Mouse (Mus musculus): Measurements from ENCODE around the gene Timm9. TPM values are rescaled to one million over a fixed set of nuclear protein-coding genes. Genes with fewer than 3 reads are reported as not detected.

Gene Timm9
- total RNA-seq, 1 experiment = 42.0 TPM

- in situ Hi-C loops (cut with MboI; ENCODE audit: low sequenced_read_pairs in 2 of 2, unreplicated experiment in 2 of 2) = no loop called here
- no peak for DNase-seq (ENCODE audit: low read depth, low spot score)
- H3K36me3 ChIP-seq (ENCODE audit: control insufficient read depth, insufficient read depth, low read length, poor library complexity, severe bottlenecking) = peaks cover 15% of the 10 kb centered on the region; the same call in 1 of the 2 replicates
- no peak overlapping the region for H3K4me3 ChIP-seq (ENCODE audit: insufficient read depth in 1 of 2, low read depth in 1 of 2, low read length in 2 of 2, poor library complexity in 1 of 2, severe bottlenecking in 1 of 2)
- H3K27ac ChIP-seq (ENCODE audit: insufficient read depth, low read depth, low read length, poor library complexity, severe bottlenecking) = no peak overlapping the region
- no peaks in the 10 kb centered on the region for H3K4me1 ChIP-seq (ENCODE audit: control insufficient read depth in 2 of 2, insufficient read depth in 2 of 2, low read length in 2 of 2, poor library complexity in 1 of 2)
- no peak overlapping the region for H3K9ac ChIP-seq (ENCODE audit: insufficient read depth, low read depth, low read length, poor library complexity, severe bottlenecking)
- H3K9me3 ChIP-seq (ENCODE audit: control insufficient read depth, insufficient read depth, low read depth, low read length) = no peaks in the 10 kb centered on the region
- TF ChIP-seq CHD2 (IDR thresholded peaks at IDR 0.05; ENCODE audit: low read depth, low read length) (no peak), ZNF384 (IDR thresholded peaks at IDR 0.05; ENCODE audit: low read depth, low read length) (no peak), MAFK (IDR thresholded peaks at IDR 0.05; ENCODE audit: insufficient read depth, low read depth, low read length) (no peak)
Observed at GRCm38 (mm10) chr12:71122731-71123130, 13.8 kb downstream of the Timm9 start.

GRCm38 (mm10) chr12:71116411-71116810 is 20.1 kb downstream of the Timm9 start:
- in situ Hi-C loops (cut with MboI; ENCODE audit: low sequenced_read_pairs in 2 of 2, unreplicated experiment in 2 of 2) = no loop called here
- TF ChIP-seq ZNF384 (IDR thresholded peaks at IDR 0.05; ENCODE audit: low read depth, low read length) (no peak), CHD2 (IDR thresholded peaks at IDR 0.05; ENCODE audit: low read depth, low read length) (no peak), HCFC1 (IDR thresholded peaks at IDR 0.05; ENCODE audit: borderline replicate concordance, insufficient read depth, low read length) (no peak), MAFK (IDR thresholded peaks at IDR 0.05; ENCODE audit: insufficient read depth, low read depth, low read length) (no peak), ZC3H11A (IDR thresholded peaks at IDR 0.05; ENCODE audit: borderline replicate concordance, low read depth, low read length) (no peak)
- no peaks in the 10 kb centered on the region for H3K36me3 ChIP-seq (ENCODE audit: control insufficient read depth, insufficient read depth, low read length, poor library complexity, severe bottlenecking)
- no peaks in the 10 kb centered on the region for H3K4me1 ChIP-seq (ENCODE audit: control insufficient read depth in 2 of 2, insufficient read depth in 2 of 2, low read length in 2 of 2, poor library complexity in 1 of 2)
- no peak overlapping the region for H3K9ac ChIP-seq (ENCODE audit: insufficient read depth, low read depth, low read length, poor library complexity, severe bottlenecking)
- no peak overlapping the region for H3K4me3 ChIP-seq (ENCODE audit: insufficient read depth in 1 of 2, low read depth in 1 of 2, low read length in 2 of 2, poor library complexity in 1 of 2, severe bottlenecking in 1 of 2)
- H3K9me3 ChIP-seq (ENCODE audit: control insufficient read depth, insufficient read depth, low read depth, low read length) = no peaks in the 10 kb centered on the region
- H3K27ac ChIP-seq (ENCODE audit: insufficient read depth, low read depth, low read length, poor library complexity, severe bottlenecking) = no peak overlapping the region
- no peak for DNase-seq (ENCODE audit: low read depth, low spot score)

GRCm38 (mm10) chr12:71113675-71114288 is 22.7 kb downstream of the Timm9 start:
- DNase-seq (ENCODE audit: low read depth, low spot score) = no peak
- no peak overlapping the region for H3K4me3 ChIP-seq (ENCODE audit: insufficient read depth in 1 of 2, low read depth in 1 of 2, low read length in 2 of 2, poor library complexity in 1 of 2, severe bottlenecking in 1 of 2)
- H3K36me3 ChIP-seq (ENCODE audit: control insufficient read depth, insufficient read depth, low read length, poor library complexity, severe bottlenecking) = no peaks in the 10 kb centered on the region
- in situ Hi-C loops (cut with MboI; ENCODE audit: low sequenced_read_pairs in 2 of 2, unreplicated experiment in 2 of 2) = no loop called here
- TF ChIP-seq MAFK (IDR thresholded peaks at IDR 0.05; ENCODE audit: insufficient read depth, low read depth, low read length) (no peak), HCFC1 (IDR thresholded peaks at IDR 0.05; ENCODE audit: borderline replicate concordance, insufficient read depth, low read length) (no peak), CHD2 (IDR thresholded peaks at IDR 0.05; ENCODE audit: low read depth, low read length) (no peak), ZC3H11A (IDR thresholded peaks at IDR 0.05; ENCODE audit: borderline replicate concordance, low read depth, low read length) (no peak), ZNF384 (IDR thresholded peaks at IDR 0.05; ENCODE audit: low read depth, low read length) (no peak)
- no peaks in the 10 kb centered on the region for H3K9me3 ChIP-seq (ENCODE audit: control insufficient read depth, insufficient read depth, low read depth, low read length)
- H3K27ac ChIP-seq (ENCODE audit: insufficient read depth, low read depth, low read length, poor library complexity, severe bottlenecking) = no peak overlapping the region
- no peaks in the 10 kb centered on the region for H3K4me1 ChIP-seq (ENCODE audit: control insufficient read depth in 2 of 2, insufficient read depth in 2 of 2, low read length in 2 of 2, poor library complexity in 1 of 2)
- no peak overlapping the region for H3K9ac ChIP-seq (ENCODE audit: insufficient read depth, low read depth, low read length, poor library complexity, severe bottlenecking)

DNA sequence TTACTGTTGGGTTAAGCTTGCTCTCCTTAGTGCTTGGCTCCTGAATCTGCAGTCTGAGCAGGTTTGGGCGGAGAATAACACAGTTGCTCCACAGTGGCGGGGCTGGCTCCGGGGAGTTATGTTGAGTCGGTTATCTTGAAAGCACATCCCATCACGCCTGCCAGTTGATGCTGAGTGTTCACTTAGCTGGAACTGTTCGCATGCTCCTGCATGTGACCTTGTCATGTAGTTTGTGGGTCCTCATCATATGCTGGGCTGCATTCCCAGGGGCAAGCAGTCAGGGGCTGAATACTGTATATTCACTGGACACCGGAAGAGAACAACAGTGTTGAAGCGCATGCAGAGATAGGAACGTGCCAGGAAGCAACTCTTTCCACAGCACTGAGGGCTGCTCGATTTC is 23.4 kb downstream of the Timm9 start:
- DNase-seq (ENCODE audit: low read depth, low spot score) = no peak
- H3K4me1 ChIP-seq (ENCODE audit: control insufficient read depth in 2 of 2, insufficient read depth in 2 of 2, low read length in 2 of 2, poor library complexity in 1 of 2) = no peaks in the 10 kb centered on the region
- no peak overlapping the region for H3K27ac ChIP-seq (ENCODE audit: insufficient read depth, low read depth, low read length, poor library complexity, severe bottlenecking)
- H3K9ac ChIP-seq (ENCODE audit: insufficient read depth, low read depth, low read length, poor library complexity, severe bottlenecking) = no peak overlapping the region
- H3K36me3 ChIP-seq (ENCODE audit: control insufficient read depth, insufficient read depth, low read length, poor library complexity, severe bottlenecking) = no peaks in the 10 kb centered on the region
- TF ChIP-seq ZNF384 (IDR thresholded peaks at IDR 0.05; ENCODE audit: low read depth, low read length) (no peak), ZC3H11A (IDR thresholded peaks at IDR 0.05; ENCODE audit: borderline replicate concordance, low read depth, low read length) (no peak), CHD2 (IDR thresholded peaks at IDR 0.05; ENCODE audit: low read depth, low read length) (no peak), HCFC1 (IDR thresholded peaks at IDR 0.05; ENCODE audit: borderline replicate concordance, insufficient read depth, low read length) (no peak), MAFK (IDR thresholded peaks at IDR 0.05; ENCODE audit: insufficient read depth, low read depth, low read length) (no peak)
- H3K4me3 ChIP-seq (ENCODE audit: insufficient read depth in 1 of 2, low read depth in 1 of 2, low read length in 2 of 2, poor library complexity in 1 of 2, severe bottlenecking in 1 of 2) = no peak overlapping the region
- in situ Hi-C loops (cut with MboI; ENCODE audit: low sequenced_read_pairs in 2 of 2, unreplicated experiment in 2 of 2) = no loop called here
- H3K9me3 ChIP-seq (ENCODE audit: control insufficient read depth, insufficient read depth, low read depth, low read length) = no peaks in the 10 kb centered on the region

DNA sequence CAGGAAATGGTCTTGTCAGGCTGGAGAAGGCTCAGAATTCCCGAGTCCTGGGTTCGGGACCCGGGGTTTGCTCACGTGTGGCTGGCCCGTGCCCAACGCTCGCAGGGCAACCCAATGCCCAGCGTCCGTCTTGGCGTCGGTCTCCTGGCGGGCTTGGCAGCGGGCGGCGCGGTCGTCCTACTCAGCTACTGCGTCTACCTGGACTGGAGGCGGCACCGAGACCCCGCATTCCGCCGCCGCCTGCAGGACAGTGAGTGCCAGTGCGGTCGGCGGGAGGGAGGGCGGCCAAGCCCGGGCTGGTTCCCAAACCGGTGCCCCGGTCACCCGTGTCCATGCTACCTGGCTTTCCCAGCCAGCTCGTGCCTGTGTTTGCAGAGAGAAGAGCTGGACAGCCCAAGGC is 25.2 kb downstream of the Timm9 start, which contains the start of gene Tomm20l:
TSS of gene Tomm20l (plus strand) at position 98 of the 400 bp plus-strand sequence.
- H3K4me1 ChIP-seq (ENCODE audit: control insufficient read depth in 2 of 2, insufficient read depth in 2 of 2, low read length in 2 of 2, poor library complexity in 1 of 2) = no peaks in the 10 kb centered on the region
- no peak within 1 kb of the TSS for H3K27ac ChIP-seq (ENCODE audit: insufficient read depth, low read depth, low read length, poor library complexity, severe bottlenecking)
- TF ChIP-seq CHD2 (IDR thresholded peaks at IDR 0.05; ENCODE audit: low read depth, low read length) (no peak), ZC3H11A (IDR thresholded peaks at IDR 0.05; ENCODE audit: borderline replicate concordance, low read depth, low read length) (no peak), MAFK (IDR thresholded peaks at IDR 0.05; ENCODE audit: insufficient read depth, low read depth, low read length) (no peak), ZNF384 (IDR thresholded peaks at IDR 0.05; ENCODE audit: low read depth, low read length) (no peak), HCFC1 (IDR thresholded peaks at IDR 0.05; ENCODE audit: borderline replicate concordance, insufficient read depth, low read length) (no peak)
- DNase-seq (ENCODE audit: low read depth, low spot score) = no peak
- no peaks in the 10 kb centered on the region for H3K9me3 ChIP-seq (ENCODE audit: control insufficient read depth, insufficient read depth, low read depth, low read length)
- peak within 1 kb of the TSS; percentile 46 for H3K9ac ChIP-seq (ENCODE audit: insufficient read depth, low read depth, low read length, poor library complexity, severe bottlenecking)
- H3K4me3 ChIP-seq (ENCODE audit: insufficient read depth in 1 of 2, low read depth in 1 of 2, low read length in 2 of 2, poor library complexity in 1 of 2, severe bottlenecking in 1 of 2) = peak within 1 kb of the TSS; percentile 56 to 63
- in situ Hi-C loops (cut with MboI; ENCODE audit: low sequenced_read_pairs in 2 of 2, unreplicated experiment in 2 of 2) = no loop called here
- H3K36me3 ChIP-seq (ENCODE audit: control insufficient read depth, insufficient read depth, low read length, poor library complexity, severe bottlenecking) = no peaks in the 10 kb centered on the region
